Mouse (Mus musculus) cerebellum, adult 11-12 months (tissue): ENCODE data around the gene Chst11.

ENCODE experiments used
- DNase-seq: peaks from one replicate; pipeline ENCODE4 v3.0.0; 2022

Chst11 gene

DNA sequence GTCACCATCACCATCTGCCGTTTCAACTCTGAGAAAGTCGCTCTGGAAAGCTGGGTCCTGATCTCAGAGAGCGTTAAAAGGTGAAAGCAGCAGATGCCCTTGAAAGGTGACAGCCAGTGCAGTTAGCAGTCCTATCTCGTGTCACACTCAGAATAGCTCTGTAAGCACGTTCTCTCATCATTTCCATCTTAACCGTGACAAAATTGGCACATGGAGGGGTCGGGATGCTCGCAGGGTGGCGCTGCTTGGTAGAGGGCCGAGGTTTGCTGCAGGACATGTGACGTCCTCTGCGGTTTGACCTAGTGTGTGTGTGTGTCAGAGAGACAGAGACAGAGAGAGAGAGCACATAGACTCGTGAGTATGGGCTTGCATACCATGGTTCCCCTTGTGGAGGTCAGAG lies 94.5 kb downstream of the Chst11 start:
- DNase-seq, result no peak

- no peak for DNase-seq
Observed at GRCm38 (mm10) chr10:83080275-83080741, 95.0 kb downstream of the Chst11 start.

GRCm38 (mm10) chr10:83080930-83081329 lies 95.6 kb downstream of the Chst11 start:
- no peak for DNase-seq

GRCm38 (mm10) chr10:83083946-83084345 lies 98.6 kb downstream of the Chst11 start:
- no peak for DNase-seq

DNA sequence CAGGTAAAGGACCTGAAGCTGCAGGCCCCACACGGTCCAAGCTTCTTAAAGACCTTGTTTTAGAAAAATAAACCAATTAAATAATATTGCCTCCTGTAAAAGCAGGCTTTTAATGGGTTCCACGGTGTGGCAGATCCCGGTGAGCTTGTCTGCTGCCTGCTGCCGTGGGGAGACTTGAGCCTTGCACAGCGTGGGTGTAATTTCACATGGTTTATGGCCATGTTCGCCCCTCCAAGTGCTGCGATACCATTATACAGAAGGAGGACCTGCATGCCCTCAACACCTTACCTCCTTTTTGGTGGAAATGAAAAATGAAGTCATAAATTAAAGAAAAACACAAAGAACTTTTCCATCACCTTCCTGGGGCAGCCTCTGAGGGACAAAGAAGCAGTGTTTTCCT lies 103.0 kb downstream of the Chst11 start:
- no peak for DNase-seq

- DNase-seq, result no peak
Observed at GRCm38 (mm10) chr10:83088826-83089225, 103.5 kb downstream of the Chst11 start.

DNA sequence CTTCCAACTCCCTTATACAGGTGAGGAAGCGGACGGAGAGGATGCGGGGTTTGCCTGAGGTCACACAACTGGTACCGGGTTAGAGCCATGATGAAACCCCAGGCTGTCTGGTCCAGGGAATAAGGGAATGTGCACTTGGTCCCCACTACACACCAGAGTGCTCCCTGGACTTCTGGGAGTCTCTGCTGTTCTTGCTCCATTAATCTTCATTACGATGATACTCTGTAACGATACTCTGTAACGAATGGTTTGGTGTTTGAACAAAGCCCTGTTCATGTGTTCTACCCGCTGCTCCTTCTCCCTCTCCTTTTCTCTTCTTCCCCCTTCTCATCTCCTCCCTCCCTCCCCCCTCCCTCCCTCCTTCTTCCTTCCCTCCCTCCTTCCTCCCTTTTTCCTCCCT lies 104.9 kb downstream of the Chst11 start:
- DNase-seq, result no peak

DNA sequence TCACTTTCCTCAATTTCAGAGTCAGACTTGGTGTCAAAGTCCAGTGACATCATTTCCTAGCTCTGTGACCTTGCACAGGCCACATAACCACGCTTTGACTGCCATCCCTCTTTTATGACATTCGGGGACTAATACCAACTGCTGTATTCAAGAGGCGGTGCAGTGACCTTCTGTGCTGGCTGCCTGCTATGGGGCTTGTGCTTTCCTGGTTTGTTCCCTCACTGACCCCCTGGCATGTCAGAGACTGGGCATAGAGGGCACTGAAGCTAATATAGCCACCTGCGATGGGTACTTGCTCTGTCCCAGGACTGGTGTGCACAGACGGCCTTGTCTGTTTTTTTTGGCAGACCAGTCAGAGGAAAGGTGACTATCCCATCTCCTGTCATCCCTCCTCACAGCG lies 108.4 kb downstream of the Chst11 start:
- DNase-seq, result no peak

- no peak for DNase-seq
Observed at GRCm38 (mm10) chr10:83094248-83094647, 109.0 kb downstream of the Chst11 start.

GRCm38 (mm10) chr10:83094821-83095725 lies 109.8 kb downstream of the Chst11 start:
- no peak for DNase-seq

DNA sequence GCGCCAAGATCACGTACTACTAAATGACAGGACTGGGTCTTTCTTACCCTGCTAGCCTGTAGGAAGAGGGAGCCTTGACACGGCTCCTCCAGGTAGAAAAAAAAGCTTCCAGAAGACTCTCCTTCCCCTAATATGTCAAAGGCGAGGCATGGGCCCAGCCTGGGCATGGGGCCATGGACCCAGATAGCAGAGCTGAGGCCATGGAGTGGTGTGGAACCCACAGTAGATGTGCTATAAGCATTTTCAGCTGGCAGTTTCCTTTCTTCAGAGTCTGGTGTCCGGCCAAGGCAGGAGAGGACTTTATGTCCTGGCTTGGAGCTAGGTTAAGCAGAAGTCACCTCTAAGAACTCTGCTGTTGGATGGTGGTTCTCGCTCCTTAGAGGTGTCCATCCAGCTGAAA lies 111.0 kb downstream of the Chst11 start:
- no peak for DNase-seq

GRCm38 (mm10) chr10:83098940-83099339 lies 113.6 kb downstream of the Chst11 start:
- no peak for DNase-seq

DNA sequence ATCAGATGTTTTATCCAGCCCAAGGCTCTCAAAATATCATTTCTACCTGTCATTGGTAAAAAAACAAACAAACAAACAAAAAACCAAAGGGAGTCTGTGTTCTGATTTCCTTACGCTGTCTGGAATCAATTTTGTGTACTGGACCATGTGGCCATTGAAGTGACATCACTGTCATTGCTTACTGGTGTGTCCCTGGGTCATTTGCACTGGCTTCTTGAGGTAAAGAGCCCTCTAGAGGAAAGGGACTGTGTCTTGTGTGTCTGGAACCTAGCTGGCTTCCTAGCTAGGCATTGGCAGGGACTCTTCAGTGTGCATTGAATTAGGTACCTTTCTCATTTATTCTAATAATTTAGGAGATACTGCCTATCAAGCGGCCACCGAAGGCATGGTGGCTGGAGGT lies 114.4 kb downstream of the Chst11 start:
- no peak for DNase-seq

GRCm38 (mm10) chr10:83100890-83101289 lies 115.6 kb downstream of the Chst11 start:
- no peak for DNase-seq

GRCm38 (mm10) chr10:83101421-83102207 lies 116.3 kb downstream of the Chst11 start:
- DNase-seq, result no peak

GRCm38 (mm10) chr10:83102745-83103144 lies 117.4 kb downstream of the Chst11 start:
- DNase-seq, result no peak

DNA sequence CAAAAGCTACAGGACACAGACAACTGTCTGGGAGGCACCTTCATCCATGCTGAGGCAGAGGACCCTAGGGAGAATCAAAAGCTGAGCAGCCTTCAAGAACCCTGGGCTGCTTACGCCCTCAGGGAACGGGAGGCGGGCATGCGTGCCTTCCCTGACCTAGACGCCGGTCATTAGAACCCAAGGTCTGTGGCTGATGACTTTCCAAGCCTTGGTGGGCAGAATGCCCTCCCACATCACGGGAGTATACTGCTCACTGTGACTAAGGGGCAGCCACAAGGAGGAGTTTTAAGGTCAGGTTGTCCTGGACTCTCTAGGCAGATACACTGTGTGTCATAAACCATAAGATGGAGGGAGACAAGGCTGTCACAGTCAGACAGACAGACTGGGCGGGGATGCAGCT lies 118.9 kb downstream of the Chst11 start:
- DNase-seq, result no peak

- no peak for DNase-seq
Observed at GRCm38 (mm10) chr10:83106152-83106746, 121.0 kb downstream of the Chst11 start.

- no peak for DNase-seq
Observed at GRCm38 (mm10) chr10:83107385-83107784, 122.1 kb downstream of the Chst11 start.

DNA sequence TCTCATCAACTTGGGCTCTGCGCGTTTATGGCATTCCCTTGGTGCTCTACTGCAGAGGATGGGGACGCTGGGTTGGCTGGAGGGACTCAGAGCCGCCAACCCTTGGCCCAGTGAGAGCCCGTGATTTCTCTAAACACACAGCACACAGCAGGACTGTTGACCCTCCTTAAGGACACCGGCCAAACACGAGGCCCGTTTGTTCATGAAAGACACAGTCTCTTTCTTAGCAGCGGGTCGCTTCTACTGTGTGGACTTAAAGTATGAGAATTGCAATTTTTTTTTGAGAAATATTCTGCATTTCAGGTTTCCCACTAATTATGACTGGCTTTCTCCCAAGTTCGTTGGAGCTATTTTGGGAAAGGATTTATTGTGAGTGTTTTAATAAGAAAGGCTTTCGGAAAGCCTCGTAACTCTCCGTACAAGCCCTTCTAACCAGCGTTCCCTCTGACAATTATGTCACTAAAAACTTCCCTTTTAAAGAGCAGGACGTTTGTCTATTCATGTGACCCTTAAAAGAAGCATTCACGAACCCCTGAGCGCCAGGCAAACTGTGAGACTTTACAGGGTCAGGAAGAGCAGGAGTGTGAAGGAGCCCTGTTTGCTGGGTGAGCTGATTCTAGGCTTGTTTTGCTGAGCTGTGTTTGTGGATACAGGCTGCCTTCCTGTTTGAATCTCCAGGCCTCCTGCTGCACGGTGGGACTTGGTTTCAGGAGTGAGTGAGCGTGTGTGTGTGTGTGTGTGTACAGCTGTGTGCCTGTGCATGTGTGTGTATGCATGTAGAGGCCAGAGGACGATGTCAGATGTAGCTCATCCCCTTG lies 122.8 kb downstream of the Chst11 start:
- no peak for DNase-seq

DNA sequence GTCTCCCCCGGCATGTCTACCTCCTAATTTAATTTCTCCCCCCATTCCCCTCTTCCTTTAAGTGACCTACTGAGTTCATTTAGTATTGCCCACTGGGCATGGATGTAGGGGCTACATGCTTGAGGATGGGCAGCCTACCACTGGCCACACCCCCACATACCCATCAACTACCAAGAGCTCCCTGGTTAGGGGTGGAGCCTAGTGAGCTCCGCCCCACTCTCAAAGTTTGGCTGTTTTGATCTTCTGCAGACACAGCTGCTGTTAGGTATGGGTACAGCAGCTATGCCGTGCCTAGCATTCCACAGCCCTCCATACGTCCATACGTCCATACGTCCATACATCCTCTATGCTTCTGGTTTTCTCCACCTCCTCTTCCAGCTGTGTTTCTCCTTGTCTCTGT lies 123.6 kb downstream of the Chst11 start:
- no peak for DNase-seq

DNA sequence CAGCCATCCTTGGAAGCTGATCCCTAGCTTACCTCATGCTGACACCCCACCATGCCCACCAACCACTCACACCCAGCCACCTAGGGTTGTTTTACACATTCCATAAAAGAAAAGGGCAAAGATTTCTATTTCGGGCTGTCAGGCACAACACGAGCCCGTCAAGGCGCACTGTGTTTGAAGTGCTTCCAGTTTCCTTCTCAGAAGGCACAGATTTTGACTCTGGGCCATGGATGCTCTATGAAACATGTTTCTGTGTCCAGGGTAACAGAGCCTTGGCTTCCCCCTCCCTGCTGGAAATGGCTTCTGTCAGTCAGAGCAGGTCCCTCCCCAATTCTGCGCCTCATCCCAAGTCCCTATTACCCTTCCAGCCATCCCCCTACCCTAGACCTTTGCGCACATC lies 125.7 kb downstream of the Chst11 start:
- no peak for DNase-seq

DNA sequence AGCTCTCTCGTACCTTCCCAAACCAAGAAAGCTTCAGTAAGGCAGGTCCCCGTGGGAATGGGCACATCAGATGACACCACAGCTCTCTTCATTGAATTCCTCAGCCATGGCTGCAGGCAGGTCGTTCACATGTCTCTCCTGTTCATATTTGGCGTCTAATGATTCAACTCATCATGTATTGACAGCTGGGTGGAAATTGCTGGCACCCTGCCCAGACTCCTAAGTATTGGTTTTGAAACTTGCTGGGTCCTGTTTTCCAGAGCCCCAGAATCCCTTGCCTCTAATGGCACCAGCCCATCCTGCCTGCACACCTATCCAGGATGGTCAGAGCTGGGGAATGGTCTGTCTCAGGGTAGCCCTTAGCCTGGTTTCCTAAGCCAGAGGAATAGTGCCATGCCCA lies 127.0 kb downstream of the Chst11 start:
- no peak for DNase-seq
